ENCODE assay signal across 20 mouse cellular contexts in the genomic region with DNA sequence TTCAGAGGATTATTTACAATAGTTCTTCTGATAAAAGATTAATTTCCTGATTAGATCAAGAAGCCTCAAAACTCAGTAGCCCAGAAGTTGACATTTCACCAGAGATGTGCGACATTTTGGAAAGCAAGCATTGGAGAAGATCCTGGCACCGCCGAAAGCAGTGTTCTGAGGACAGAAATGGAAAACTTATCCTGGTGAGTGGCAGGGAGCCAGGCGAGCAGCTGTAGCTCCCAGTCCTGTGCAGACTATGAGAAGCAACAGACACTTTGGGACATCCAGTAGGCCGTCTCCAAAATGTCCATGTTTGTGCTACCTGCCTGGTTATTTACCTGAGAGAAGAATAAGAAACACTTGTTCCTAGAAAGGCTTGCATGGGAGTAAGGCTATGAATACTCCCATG.
DNase-seq lines count a peak whose midpoint lies in the region; TF ChIP-seq lines count a peak whose summit lies in the region.
"Had no signal": no experiment of that assay in that cellular context is flagged by ENCODE, and none has a peak within 500 bp of the region (broad histone marks: within the 10 kb centered on the region; RNA-seq: fewer than 3 reads in every experiment).

No protein-coding gene starts in this region.

- H3K4me3 ChIP-seq in cerebellum, adult 2 months (replicated peaks; ENCODE audit: insufficient read depth, low read depth, low read length), result no peak overlapping the region
- H3K4me3 ChIP-seq: embryonic facial prominence, embryonic 10.5 days; heart, embryonic 12.5 days; hindbrain, embryonic 15.5 days; intestine, embryonic 15.5 days; kidney, embryonic 15.5 days; limb, embryonic 13.5 days; liver, embryonic 13.5 days; midbrain, embryonic 12.5 days; neural tube, embryonic 12.5 days had no signal

- no peak for TF ChIP-seq POLR2A in cerebellum, adult 2 months (IDR thresholded peaks at IDR 0.05; ENCODE audit: borderline replicate concordance, insufficient read depth, low read length)

- no peaks in the 10 kb centered on the region for H3K27me3 ChIP-seq in cerebellum, adult 2 months (ENCODE audit: control insufficient read depth, insufficient read depth, low read length)
- H3K27me3 ChIP-seq: heart, embryonic 12.5 days; hindbrain, embryonic 15.5 days; intestine, embryonic 15.5 days; kidney, embryonic 15.5 days; liver, embryonic 13.5 days; midbrain, embryonic 12.5 days; neural tube, embryonic 12.5 days had no signal

- 17% methylated on average over 5 of the region's 5 CpGs for WGBS in cerebellum, adult 2 months

- H3K4me1 ChIP-seq in cerebellum, adult 2 months (ENCODE audit: control insufficient read depth, insufficient read depth, low read length), result no peaks in the 10 kb centered on the region
- H3K4me1 ChIP-seq: heart, embryonic 12.5 days; hindbrain, embryonic 15.5 days; intestine, embryonic 15.5 days; liver, embryonic 13.5 days; midbrain, embryonic 12.5 days; neural tube, embryonic 12.5 days had no signal

- intact Hi-C loops in left cerebral cortex, postnatal 36 days (cut with DNase I), result no loop called here

- no peak overlapping the region for H3K27ac ChIP-seq in cerebellum, adult 2 months (ENCODE audit: insufficient read depth, low read length)
- H3K27ac ChIP-seq: embryonic facial prominence, embryonic 10.5 days; hindbrain, embryonic 15.5 days; intestine, embryonic 15.5 days; kidney, embryonic 15.5 days; limb, embryonic 13.5 days; liver, embryonic 13.5 days; midbrain, embryonic 12.5 days; neural tube, embryonic 12.5 days had no signal

- TF ChIP-seq CTCF in cerebellum, adult 2 months (IDR thresholded peaks at IDR 0.05; ENCODE audit: borderline replicate concordance, insufficient read depth, low read depth, low read length), result no peak

- DNase-seq in cerebellum, postnatal 10 days, result peak; percentile 30 to 54
- no peak for DNase-seq in cerebellum, adult 2 months
- peak; percentile 50 to 54 for DNase-seq in left cerebral cortex, adult 18-20 months (ENCODE audit: low spot score in 2 of 2)
- DNase-seq in left cerebral cortex, adult 11 months (ENCODE audit: low spot score), result no peak
- peak; percentile 29 to 33 for DNase-seq in left cerebral cortex, postnatal 36 days (ENCODE audit: low spot score in 2 of 2)
- DNase-seq in right cerebral cortex, postnatal 36 days (ENCODE audit: low spot score in 2 of 2), result peak; percentile 13 to 23
- DNase-seq in layer of hippocampus, adult 11-12 months (ENCODE audit: low spot score), result no peak
- DNase-seq in kidney, adult 18-20 months, result no peak
- DNase-seq: adrenal gland, postnatal 14 days; cerebellum, adult 11-12 months; liver, embryonic 13.5 days; thymus, postnatal 4 days had no signal

Comparison
In these comparisons a context has a peak if more than half of its experiments do, and no peak if none do; other contexts are left out.
1. DNase-seq: peak in cerebellum, postnatal 10 days (2 of 2), left cerebral cortex, adult 18-20 months (2 of 2), left cerebral cortex, postnatal 36 days (2 of 2) and right cerebral cortex, postnatal 36 days (2 of 2); none in cerebellum, adult 2 months (0 of 2), left cerebral cortex, adult 11 months (single experiment), layer of hippocampus, adult 11-12 months (single experiment) and kidney, adult 18-20 months (single experiment).